Mouse (Mus musculus) midbrain, postnatal 0 days (tissue): ENCODE data around the gene Gm45021. TPM values are rescaled to one million over a fixed set of nuclear protein-coding genes. Genes with fewer than 3 reads are reported as not detected.

Experiments
- ATAC-seq: fragments of 200-750 bp; cut with Nextera tagmentation; 2 replicates; pipeline ENCODE4 v1.8.0; 2017; ENCODE audit warnings: moderate number of reproducible peaks, mild to moderate bottlenecking, moderate TSS enrichment, moderate library complexity; ENCODE audit not compliant: low FRiP score
- DNase-seq: peaks from one replicate; pipeline ENCODE4 v3.0.0-alpha.2; 2015; ENCODE audit warnings: low spot score
- H3K27ac ChIP-seq: fragments of 300-500 bp; sonication (generic); 2 replicates; pipeline ENCODE4 v1.5.1; 2014; ENCODE audit warnings: low read depth, mild to moderate bottlenecking, low read length, mixed read lengths
- H3K27me3 ChIP-seq: fragments of 300-500 bp; sonication (generic); 2 replicates; pipeline ENCODE4 v1.6.1; 2014; ENCODE audit warnings: low read length, control low read depth, mixed read lengths; ENCODE audit not compliant: insufficient read depth
- H3K36me3 ChIP-seq: fragments of 300-500 bp; sonication (generic); 2 replicates; pipeline ENCODE4 v1.6.1; 2014; ENCODE audit warnings: low read length, control low read depth, mixed read lengths; ENCODE audit not compliant: insufficient read depth
- H3K4me1 ChIP-seq: fragments of 300-500 bp; sonication (generic); 2 replicates; pipeline ENCODE4 v1.6.1; 2014; ENCODE audit warnings: mild to moderate bottlenecking, control low read depth, antibody characterized with exemption, low read length, mixed read lengths; ENCODE audit not compliant: insufficient read depth
- H3K4me2 ChIP-seq: fragments of 300-500 bp; sonication (generic); 2 replicates; pipeline ENCODE4 v1.6.1; 2014; ENCODE audit warnings: low read depth, mild to moderate bottlenecking, low read length, mixed read lengths; ENCODE audit not compliant: poor library complexity, severe bottlenecking
- H3K4me3 ChIP-seq: fragments of 300-500 bp; sonication (generic); 2 replicates; pipeline ENCODE4 v1.5.1; 2014; ENCODE audit warnings: low read depth, mild to moderate bottlenecking, low read length, moderate library complexity
- H3K9ac ChIP-seq: fragments of 300-500 bp; sonication (generic); replicated peaks from 2 replicates; pipeline ENCODE4 v1.6.1; 2014; ENCODE audit warnings: mild to moderate bottlenecking, low read length, moderate library complexity, mixed read lengths; ENCODE audit not compliant: poor library complexity, severe bottlenecking
- H3K9me3 ChIP-seq: fragments of 300-500 bp; sonication (generic); 2 replicates; pipeline ENCODE4 v1.6.1; 2016; ENCODE audit warnings: low read length, control low read depth
- CTCF ChIP-seq: IDR thresholded peaks from 2 replicates; pipeline ENCODE4 v1.5.1; 2016; ENCODE audit warnings: antibody characterized with exemption, mild to moderate bottlenecking
- WGBS: fragments of 180-500 bp; shearing (Covaris S2); extraction: QIAGEN DNeasy Blood & Tissue Kit; methylation state at CpG from one replicate; pipeline ENCODE4 v1.1.7; 2014; 5-methylcytosine and 5-hydroxymethylcytosine counted together
- polyA plus RNA-seq: library from polyadenylated mRNA; unstranded; fragments of >200 nt; fragmentation: Nextera tagmentation; extraction: Ambion mirVana; gene quantifications from 2 replicates; pipeline ENCODE4 v1.2.1, GENCODE M21; 2015
- total RNA-seq: library from RNA; depleted of rRNA; stranded (reverse); fragments of >200 nt; gene quantifications from 2 replicates; pipeline ENCODE4 v1.2.3, GENCODE M21; 2014

Gene Gm45021
- total and polyA plus RNA-seq, 2 experiments from 2014 or later, result not detected

DNA sequence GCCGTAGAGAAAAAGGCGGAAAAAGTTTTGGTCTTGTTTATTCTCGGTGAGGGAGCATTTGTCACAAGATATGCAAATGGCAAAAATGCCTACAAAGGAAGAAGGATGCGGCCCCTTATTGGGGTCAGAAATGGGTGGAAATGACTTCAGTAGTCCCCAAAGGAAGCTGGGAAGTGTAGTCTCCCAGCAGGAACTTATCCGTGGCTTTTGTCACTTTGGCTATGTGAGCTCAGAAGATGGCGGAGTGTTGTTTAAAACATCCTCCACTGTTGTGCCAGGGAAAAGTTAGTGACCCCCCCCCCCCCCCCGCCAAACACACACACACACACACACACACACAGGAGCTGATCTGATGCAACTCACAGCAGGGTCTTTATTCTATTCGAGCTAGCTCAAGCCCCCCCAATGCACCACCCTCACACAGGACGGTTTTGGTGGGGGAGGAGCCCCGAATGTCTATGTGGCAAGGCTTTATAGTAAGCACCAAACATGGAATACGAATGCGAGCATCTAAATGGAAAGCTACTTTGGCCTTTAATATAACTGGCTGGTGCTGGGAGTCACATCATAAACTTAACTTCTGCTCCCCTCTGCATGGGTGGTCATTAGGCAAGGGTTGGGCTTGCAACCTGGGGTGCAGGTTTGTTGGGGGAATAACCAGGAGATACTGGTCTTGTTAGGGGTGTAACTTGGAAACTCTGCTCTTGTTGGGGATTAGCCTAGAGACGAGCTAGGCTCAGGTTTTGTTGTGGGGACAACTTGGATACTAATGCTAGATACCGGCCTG lies 34.1 kb upstream of the Gm45021 start:
- H3K4me2 ChIP-seq, result peak overlapping the region; percentile 75
- TF ChIP-seq CTCF, result no peak
- H3K4me3 ChIP-seq, result peak overlapping the region; percentile 53
- peak; percentile 95 for DNase-seq
- peak overlapping the region; percentile 98 for H3K27ac ChIP-seq
- WGBS, result 26% methylated on average over 13 of the region's 14 CpGs
- peak overlapping the region; percentile 65 for H3K9ac ChIP-seq
- no peaks in the 10 kb centered on the region for H3K27me3 ChIP-seq
- ATAC-seq, result peak; percentile 85
- H3K4me1 ChIP-seq, result peaks cover 11% of the 10 kb centered on the region; the same call in 1 of the 2 replicates
- no peaks in the 10 kb centered on the region for H3K9me3 ChIP-seq
- H3K36me3 ChIP-seq, result peaks cover 11% of the 10 kb centered on the region; the same call in 1 of the 2 replicates

GRCm38 (mm10) chr6:48555956-48556355 lies 33.5 kb upstream of the Gm45021 start:
- H3K9ac ChIP-seq, result no peak overlapping the region
- H3K4me2 ChIP-seq, result peak overlapping the region; percentile 75; the same call in 1 of the 2 replicates
- peaks cover 11% of the 10 kb centered on the region; the same call in 1 of the 2 replicates for H3K4me1 ChIP-seq
- H3K27me3 ChIP-seq, result no peaks in the 10 kb centered on the region
- no peak overlapping the region for H3K4me3 ChIP-seq
- ATAC-seq (no peak), DNase-seq (no peak)
- peaks cover 14% of the 10 kb centered on the region; the same call in 1 of the 2 replicates for H3K36me3 ChIP-seq
- TF ChIP-seq CTCF, result no peak
- H3K9me3 ChIP-seq, result no peaks in the 10 kb centered on the region
- 93% methylated on average over 3 of the region's 3 CpGs for WGBS
- no peak overlapping the region for H3K27ac ChIP-seq

GRCm38 (mm10) chr6:48565693-48566310 lies 23.6 kb upstream of the Gm45021 start:
- Histone ChIP-seq H3K4me2 (no peak overlapping the region), H3K27me3 (no peaks in the 10 kb centered on the region), H3K9ac (no peak overlapping the region), H3K27ac (no peak overlapping the region), H3K36me3 (peaks cover 24% of the 10 kb centered on the region), H3K4me3 (no peak overlapping the region), H3K9me3 (no peaks in the 10 kb centered on the region), H3K4me1 (no peaks in the 10 kb centered on the region)
- DNase-seq (no peak), ATAC-seq (no peak)
- 91% methylated on average over 4 of the region's 4 CpGs for WGBS
- TF ChIP-seq CTCF, result no peak

GRCm38 (mm10) chr6:48566312-48566711 lies 23.1 kb upstream of the Gm45021 start:
- H3K36me3 ChIP-seq, result peaks cover 23% of the 10 kb centered on the region
- no peaks in the 10 kb centered on the region for H3K4me1 ChIP-seq
- H3K27ac ChIP-seq, result no peak overlapping the region
- H3K9ac ChIP-seq, result no peak overlapping the region
- no peak for ATAC-seq
- no peaks in the 10 kb centered on the region for H3K9me3 ChIP-seq
- peak; percentile 10 for DNase-seq
- TF ChIP-seq CTCF, result no peak
- WGBS, result 60% methylated on average over 5 of the region's 5 CpGs
- H3K4me3 ChIP-seq, result no peak overlapping the region
- H3K4me2 ChIP-seq, result no peak overlapping the region
- H3K27me3 ChIP-seq, result no peaks in the 10 kb centered on the region

DNA sequence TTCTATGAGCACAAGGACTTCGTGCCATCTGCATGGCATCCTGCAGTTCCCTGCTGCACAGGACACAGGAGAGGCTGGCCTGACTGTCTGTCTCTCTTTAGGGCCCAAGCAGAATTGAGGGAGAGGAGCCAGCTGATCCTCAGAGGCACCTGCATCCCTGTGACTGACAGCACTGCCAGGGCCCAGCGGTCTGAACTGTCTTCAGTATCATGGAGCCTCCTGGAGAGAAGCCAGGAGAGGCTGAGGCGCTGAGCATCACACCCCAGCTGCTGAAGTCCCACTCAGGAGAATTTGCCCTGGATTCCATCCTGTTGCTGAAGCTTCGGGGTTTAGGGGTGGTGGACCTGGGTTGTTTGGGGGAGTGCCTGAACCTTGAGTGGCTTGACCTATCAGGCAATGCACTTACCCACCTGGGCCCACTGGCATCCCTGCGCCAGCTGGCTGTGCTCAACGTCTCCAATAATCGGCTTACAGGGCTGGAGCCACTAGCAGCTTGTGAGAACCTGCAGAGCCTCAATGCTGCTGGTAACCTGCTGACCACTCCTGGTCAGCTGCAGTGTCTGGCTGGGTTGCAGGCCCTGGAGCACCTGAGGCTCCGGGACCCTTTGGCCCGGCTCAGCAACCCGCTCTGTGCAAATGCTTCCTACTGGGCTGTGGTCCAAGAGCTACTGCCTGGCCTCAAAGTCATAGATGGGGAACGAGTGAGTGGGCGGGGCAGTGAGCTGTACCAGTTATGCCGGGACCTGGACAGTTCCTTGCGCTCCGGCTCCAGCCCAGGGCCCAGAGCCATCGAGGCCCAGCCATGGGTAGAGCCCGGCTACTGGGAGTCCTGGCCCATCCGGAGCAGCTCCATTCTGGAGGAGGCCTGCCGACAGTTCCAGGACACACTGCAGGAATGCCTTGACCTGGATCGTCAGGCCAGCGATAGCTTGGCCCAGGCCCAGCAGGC lies 21.1 kb upstream of the Gm45021 start:
- H3K27me3 ChIP-seq, result no peaks in the 10 kb centered on the region
- 78% methylated on average over 21 of the region's 21 CpGs for WGBS
- H3K4me1 ChIP-seq, result no peaks in the 10 kb centered on the region
- no peak for ATAC-seq
- peaks cover 20% of the 10 kb centered on the region for H3K36me3 ChIP-seq
- H3K9ac ChIP-seq, result no peak overlapping the region
- no peak overlapping the region for H3K27ac ChIP-seq
- H3K4me2 ChIP-seq, result no peak overlapping the region
- DNase-seq, result peak; percentile 50
- H3K9me3 ChIP-seq, result no peaks in the 10 kb centered on the region
- no peak overlapping the region for H3K4me3 ChIP-seq
- TF ChIP-seq CTCF, result no peak
